Mouse (Mus musculus) thymus, adult 2 months (tissue): ENCODE results near the gene Fbn1.

Source experiments
- CTCF ChIP-seq: fragments of 200-500 bp; IDR thresholded peaks from 2 replicates; pipeline ENCODE4 v1.5.1; 2012; ENCODE audit warnings: mild to moderate bottlenecking, control low read depth, low read length, moderate library complexity, borderline replicate concordance; ENCODE audit not compliant: control insufficient read depth, poor library complexity, insufficient read depth; ENCODE audit errors: extremely low read depth
- POLR2A ChIP-seq: fragments of 200-500 bp; IDR thresholded peaks from 2 replicates; pipeline ENCODE4 v1.6.1; 2012; ENCODE audit warnings: mild to moderate bottlenecking, low read length, control low read depth, moderate library complexity; ENCODE audit not compliant: control insufficient read depth, poor library complexity, insufficient read depth; ENCODE audit errors: extremely low read depth

GRCm38 (mm10) chr2:125525484-125525883 lies 17.7 kb upstream of the Fbn1 start:
- TF ChIP-seq POLR2A = no peak
- no peak for TF ChIP-seq CTCF
